Mouse (Mus musculus) megakaryocyte, embryonic 14.5 days (primary cell): Measurements from ENCODE around the gene Sdhaf3.

Experiments used
- FLI1 ChIP-seq: IDR thresholded peaks from 2 replicates; pipeline ENCODE4 v1.6.1; 2012; ENCODE audit warnings: low read length, inconsistent platforms, mixed read lengths
- GATA1 ChIP-seq: IDR thresholded peaks from 3 replicates; pipeline ENCODE4 v1.6.1; 2012; ENCODE audit warnings: mixed read lengths, low read length, inconsistent platforms, borderline replicate concordance

- TF ChIP-seq FLI1 (no peak), GATA1 (no peak)
Observed at GRCm38 (mm10) chr6:6915526-6915915, 40.3 kb upstream of the Sdhaf3 start.
